Mouse (Mus musculus) pancreas, adult 10 weeks (tissue): Measurements from ENCODE around the gene Muc2. TPM values are rescaled to one million over a fixed set of nuclear protein-coding genes. Genes with fewer than 3 reads are reported as not detected.

Experiments used
- polyA plus RNA-seq: library from polyadenylated mRNA; stranded (reverse); fragments of 350-450 nt; fragmentation: Illumina TruSeq; extraction: RNeasy Lipid Tissue Mini Kit (QIAGEN cat#74804); gene quantifications from one replicate; pipeline ENCODE4 v1.2.3, GENCODE M21; 2015; ENCODE audit warnings: low read depth, low replicate concordance; ENCODE audit not compliant: insufficient read depth

Gene Muc2
- 0.54 TPM for polyA plus RNA-seq

DNA sequence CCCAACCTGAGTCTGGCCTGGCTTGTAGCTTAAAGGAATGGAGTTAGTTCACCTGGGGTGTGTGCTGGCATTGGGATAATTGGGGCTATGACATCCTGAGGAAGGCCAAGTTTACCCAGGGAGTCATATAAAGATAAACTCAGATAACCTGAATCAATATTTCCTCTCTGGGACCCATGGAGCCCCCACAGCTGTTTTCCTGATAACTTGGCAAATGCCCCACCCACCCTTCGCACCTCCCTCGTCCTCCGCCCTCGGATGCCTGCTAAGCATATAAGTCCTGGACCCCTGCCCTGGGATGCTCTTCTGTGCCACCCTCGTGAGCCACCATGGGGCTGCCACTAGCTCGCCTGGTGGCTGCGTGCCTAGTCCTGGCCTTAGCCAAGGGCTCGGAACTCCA is at the start of gene Muc2:
Gene Muc2 (plus strand): TSS at position 301 of the 400 bp plus-strand sequence.

DNA sequence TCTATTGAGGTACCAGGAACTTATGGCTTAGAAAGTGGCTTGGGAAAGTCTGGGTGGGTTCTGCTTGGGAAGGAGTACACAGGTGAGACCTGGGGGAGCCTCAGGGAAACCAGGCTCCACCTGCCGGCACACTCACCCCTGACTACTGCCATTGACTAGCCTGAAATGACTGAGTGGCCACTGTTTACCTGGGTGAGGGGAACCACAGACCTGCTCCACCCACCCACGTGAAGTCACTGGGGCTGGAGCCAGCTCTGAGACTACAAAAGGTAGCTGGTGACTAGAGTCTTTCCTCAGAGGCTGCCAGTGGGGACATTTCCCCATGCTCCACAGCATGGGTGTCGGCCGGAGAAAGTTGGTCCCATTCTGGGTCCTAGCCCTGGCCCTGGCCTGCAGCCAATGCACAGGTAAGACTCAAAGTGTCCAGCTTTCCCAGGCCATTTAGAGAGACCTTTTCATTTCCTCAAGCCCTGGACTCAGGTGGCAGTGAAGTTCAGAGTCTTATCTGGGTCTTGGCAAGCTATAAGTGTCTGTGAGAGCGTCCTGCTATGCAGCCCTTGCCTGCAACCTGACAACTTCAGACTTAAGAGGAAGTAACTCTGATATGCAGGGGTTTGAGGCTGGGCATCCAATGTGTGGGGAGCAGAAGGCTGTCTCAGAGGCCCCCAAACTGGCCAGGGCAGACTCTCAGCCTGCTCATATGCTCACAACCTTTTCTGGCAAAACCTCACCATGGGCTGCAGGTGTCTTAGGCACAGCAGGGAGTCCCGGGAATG is 98.7 kb downstream of the Muc2 start, which contains the start of gene Muc5ac:
Gene Muc5ac (plus strand): TSS at position 296 of the 776 bp plus-strand sequence.

Other genes starting within 250 kb of the Muc2 start
- gene Pidd1, start 246.3 kb upstream of the Muc2 start, polyA plus RNA-seq: 0.30 TPM
- gene Rplp2, start 243.0 kb upstream of the Muc2 start, polyA plus RNA-seq: 634 TPM
- 21.8 TPM for gene Pnpla2, start 235.1 kb upstream of the Muc2 start, polyA plus RNA-seq
- gene Cracr2b, start 229.2 kb upstream of the Muc2 start, polyA plus RNA-seq: 31.6 TPM
- 50.4 TPM for gene Cd151, start 222.9 kb upstream of the Muc2 start, polyA plus RNA-seq
- gene Polr2l, start 215.2 kb upstream of the Muc2 start, polyA plus RNA-seq: 16.0 TPM
- 14.3 TPM for gene Tspan4, start 215.1 kb upstream of the Muc2 start, polyA plus RNA-seq
- gene Chid1, start 150.5 kb upstream of the Muc2 start, polyA plus RNA-seq: 7.9 TPM
- gene Ap2a2, start 128.2 kb upstream of the Muc2 start, polyA plus RNA-seq: 11.3 TPM
- not detected for gene Muc6, start 35.0 kb upstream of the Muc2 start, polyA plus RNA-seq
- gene Muc5ac, start 98.6 kb downstream of the Muc2 start, polyA plus RNA-seq: not detected
- not detected for gene Muc5b, start 148.7 kb downstream of the Muc2 start, polyA plus RNA-seq
- gene Tollip, start 228.2 kb downstream of the Muc2 start, polyA plus RNA-seq: 11.2 TPM